Mouse (Mus musculus): ENCODE data around the gene Shisa3.

- TF ChIP-seq POLR2A (IDR thresholded peaks at IDR 0.05; ENCODE audit: insufficient read depth, low read depth, low read length) (no peak), CTCF (IDR thresholded peaks at IDR 0.05; ENCODE audit: insufficient read depth, low read depth, low read length) (no peak)
These were observed at the start of gene Shisa3 for GRCm38 (mm10) chr5:67607804-67608673.

Data from olfactory bulb, adult 2 months (tissue).